Mouse (Mus musculus) stomach, postnatal 0 days (tissue): ENCODE measurements at regions not wholly inside any gene's neighbourhood (a gene's known extent, or its start where the extent isn't known, plus 50 kb on each side); places are given as distances from the start of the nearest gene placed in this dataset.

Source experiments
- CTCF ChIP-seq: IDR thresholded peaks from 2 replicates; pipeline ENCODE4 v1.5.1; 2016; ENCODE audit warnings: antibody characterized with exemption, low read depth, mild to moderate bottlenecking, moderate library complexity
- EP300 ChIP-seq: optimal IDR thresholded peaks from 2 replicates; pipeline ENCODE3; 2016; ENCODE audit warnings: antibody characterized with exemption

- TF ChIP-seq CTCF = no peak
- TF ChIP-seq EP300 = no peak
Observed at GRCm38 (mm10) chr16:29799893-29800292, 220.8 kb downstream of the Opa1 start.
